Mouse (Mus musculus) C2C12 (cell line): Measurements from ENCODE around the gene Wee1. TPM values are rescaled to one million over a fixed set of nuclear protein-coding genes. Genes with fewer than 3 reads are reported as not detected.
A peak's percentile ranks its signal among the peaks of the same experiment; 100 is the strongest.

Experiments used
- H3K27me3 ChIP-seq: one replicate; pipeline ENCODE4 v1.6.1; 2011; ENCODE audit not compliant: control insufficient read depth, insufficient read depth, insufficient read length
- H3K36me3 ChIP-seq: one replicate; pipeline ENCODE4 v1.6.1; 2011; ENCODE audit not compliant: control insufficient read depth, insufficient read depth
- H3K4me3 ChIP-seq: one replicate; pipeline ENCODE4 v1.5.1; 2011; ENCODE audit warnings: mild to moderate bottlenecking, control low read depth; ENCODE audit not compliant: poor library complexity, insufficient read depth, severe bottlenecking
- H3K79me2 ChIP-seq: one replicate; pipeline ENCODE4 v1.6.1; 2011; ENCODE audit not compliant: control insufficient read depth, insufficient read depth
- H3K79me3 ChIP-seq: one replicate; pipeline ENCODE4 v1.6.1; 2011; ENCODE audit warnings: low read depth, control low read depth
- H3ac ChIP-seq: one replicate; pipeline ENCODE3; 2011; ENCODE audit warnings: low read depth; ENCODE audit not compliant: control insufficient read depth, insufficient read length
- CEBPB ChIP-seq: IDR thresholded peaks from one replicate; pipeline ENCODE4 v1.6.1; 2011; ENCODE audit warnings: low read depth, mild to moderate bottlenecking, control low read depth, moderate library complexity
- CTCF ChIP-seq: IDR thresholded peaks from one replicate; pipeline ENCODE4 v1.5.1; 2011; ENCODE audit not compliant: control insufficient read depth, insufficient read depth, insufficient read length
- FOSL1 ChIP-seq: IDR thresholded peaks from one replicate; pipeline ENCODE4 v1.8.0; 2011; ENCODE audit warnings: mild to moderate bottlenecking, low read length; ENCODE audit not compliant: poor library complexity, insufficient read depth, severe bottlenecking
- MAX ChIP-seq: IDR thresholded peaks from one replicate; pipeline ENCODE4 v1.6.1; 2011; ENCODE audit warnings: mild to moderate bottlenecking, control low read depth
- MYOD1 ChIP-seq: IDR thresholded peaks from one replicate; pipeline ENCODE4 v1.6.1; 2011; ENCODE audit warnings: low read depth; ENCODE audit not compliant: control insufficient read depth, insufficient read length
- MYOG ChIP-seq: IDR thresholded peaks from one replicate; pipeline ENCODE4 v1.6.1; 2011; ENCODE audit not compliant: control insufficient read depth, insufficient read length; ENCODE audit errors: extremely low read depth
- USF1 ChIP-seq: IDR thresholded peaks from one replicate; pipeline ENCODE4 v1.6.1; 2011; ENCODE audit warnings: low read depth, mild to moderate bottlenecking, control low read depth, moderate library complexity
- polyA plus RNA-seq: library from polyadenylated mRNA; unstranded; fragments of >200 nt; fragmentation: generic; extraction: Trizol; gene quantifications from one replicate; pipeline ENCODE4 v1.2.1, GENCODE M21; 2012; ENCODE audit warnings: missing spikeins

The Wee1 gene
- polyA plus RNA-seq, 1 experiment = 15.8 TPM

DNA sequence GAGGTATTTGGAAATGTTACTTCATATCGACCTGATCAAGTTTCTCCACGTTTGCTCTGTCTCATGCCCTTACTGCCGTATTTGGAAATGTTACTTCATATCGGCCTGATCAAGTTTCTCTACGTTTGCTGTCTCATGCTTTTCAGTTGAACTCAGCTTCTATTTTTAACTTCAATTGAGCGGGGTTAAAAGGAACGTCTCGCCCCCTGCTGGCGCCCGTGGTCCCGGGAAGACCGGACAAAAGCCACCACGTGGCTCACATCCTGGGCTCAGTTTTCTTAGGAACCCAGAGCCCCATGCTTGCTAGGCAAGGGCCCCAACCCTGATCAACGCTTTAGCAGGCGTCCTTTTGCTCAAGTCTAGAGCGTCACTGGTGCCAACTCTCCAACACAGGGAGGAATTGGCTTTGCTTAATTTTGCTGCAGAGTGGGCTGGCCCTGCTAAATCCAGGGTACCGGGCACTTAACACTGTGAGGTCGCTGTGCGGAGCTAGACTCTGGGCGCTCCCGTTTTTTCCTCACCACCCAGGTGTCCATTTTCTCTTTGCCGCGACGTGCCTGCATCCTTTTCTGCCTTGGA is 42.3 kb downstream of the Wee1 start:
- Histone ChIP-seq H3K4me3 (peak overlapping the region; percentile 36), H3K79me3 (no peaks in the 10 kb centered on the region), H3ac (peak overlapping the region; percentile 70), H3K27me3 (no peaks in the 10 kb centered on the region), H3K36me3 (no peaks in the 10 kb centered on the region), H3K79me2 (no peaks in the 10 kb centered on the region)
- TF ChIP-seq MAX (peak; percentile 98), MYOG (no peak), FOSL1 (no peak), USF1 (peak; percentile 85), CTCF (peak; percentile 54), MYOD1 (no peak), CEBPB (peak; percentile 80)

DNA sequence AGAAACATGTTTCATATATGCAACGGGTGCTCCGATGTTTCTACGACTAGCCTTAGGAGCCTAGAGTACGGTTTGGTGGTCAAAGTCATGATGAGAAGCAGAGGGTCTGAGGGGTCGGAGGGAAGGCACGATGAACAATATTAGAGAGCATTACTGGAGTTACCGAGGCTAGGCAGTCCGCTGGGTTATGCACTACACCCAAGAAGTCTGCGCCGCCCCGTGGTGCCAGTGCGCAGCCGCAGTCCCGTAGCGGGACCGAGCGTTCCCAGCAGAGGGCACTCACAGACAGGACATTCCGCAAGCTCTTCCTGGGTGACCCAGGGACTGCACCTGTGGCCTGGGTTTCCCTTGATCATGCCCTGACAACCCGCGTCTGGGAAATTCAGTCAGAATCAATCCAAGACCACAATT is 42.9 kb downstream of the Wee1 start:
- Histone ChIP-seq H3ac (peak overlapping the region; percentile 70), H3K79me3 (no peaks in the 10 kb centered on the region), H3K27me3 (no peaks in the 10 kb centered on the region), H3K4me3 (peak overlapping the region; percentile 36), H3K79me2 (no peaks in the 10 kb centered on the region), H3K36me3 (no peaks in the 10 kb centered on the region)
- TF ChIP-seq CTCF (peak; percentile 99), MAX (no peak)

DNA sequence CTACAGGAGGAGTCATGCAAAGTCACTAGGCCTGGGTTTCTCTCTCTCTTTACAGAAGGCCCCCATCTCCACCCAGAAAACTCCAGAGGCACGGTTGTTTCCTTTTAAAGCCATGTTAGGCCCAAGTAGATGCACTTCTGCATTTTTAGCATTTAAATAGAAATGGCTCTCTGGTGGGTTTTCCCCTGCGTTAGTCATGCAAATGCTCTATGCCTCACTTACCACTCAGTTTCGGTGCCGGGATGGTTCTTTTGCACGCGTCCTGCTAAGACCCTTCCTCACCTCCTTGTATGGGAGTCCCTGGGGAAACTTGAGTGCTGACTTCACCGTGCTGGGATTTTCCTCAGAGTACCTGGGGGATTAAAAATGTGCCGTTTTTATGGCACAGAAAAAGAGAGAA is 44.4 kb downstream of the Wee1 start:
- no peak overlapping the region for H3K4me3 ChIP-seq
- no peak overlapping the region for H3ac ChIP-seq
- no peaks in the 10 kb centered on the region for H3K36me3 ChIP-seq
- no peaks in the 10 kb centered on the region for H3K79me2 ChIP-seq
- TF ChIP-seq CTCF = no peak
- TF ChIP-seq MYOG = no peak
- TF ChIP-seq MAX = no peak
- no peak for TF ChIP-seq CEBPB
- TF ChIP-seq USF1 = no peak
- no peak for TF ChIP-seq FOSL1
- no peak for TF ChIP-seq MYOD1
- H3K79me3 ChIP-seq = no peaks in the 10 kb centered on the region
- no peaks in the 10 kb centered on the region for H3K27me3 ChIP-seq

DNA sequence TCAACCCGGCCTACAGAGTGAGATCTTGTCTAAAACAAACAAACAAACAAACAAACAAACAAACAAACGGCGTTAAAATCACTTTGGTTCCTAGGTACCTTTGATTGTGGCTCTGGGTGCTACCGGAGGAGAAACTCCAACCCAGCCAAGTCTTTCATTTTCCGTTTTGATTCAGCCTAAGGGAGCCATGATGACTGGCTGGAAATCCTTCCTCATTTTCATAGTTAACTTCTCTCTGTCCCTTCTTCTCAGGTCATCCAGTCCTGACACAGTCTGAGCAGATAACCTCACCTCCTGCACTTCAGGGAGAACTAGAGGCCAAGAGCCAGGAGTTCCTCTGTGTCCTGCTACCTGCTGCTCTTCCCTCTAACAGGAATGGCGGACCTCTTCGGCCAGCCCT is 57.4 kb downstream of the Wee1 start:
- Histone ChIP-seq H3ac (no peak overlapping the region), H3K27me3 (no peaks in the 10 kb centered on the region), H3K79me2 (no peaks in the 10 kb centered on the region), H3K79me3 (no peaks in the 10 kb centered on the region), H3K36me3 (no peaks in the 10 kb centered on the region), H3K4me3 (no peak overlapping the region)
- no peak for TF ChIP-seq USF1
- no peak for TF ChIP-seq MYOG
- TF ChIP-seq CEBPB = no peak
- TF ChIP-seq MYOD1 = no peak
- no peak for TF ChIP-seq CTCF

DNA sequence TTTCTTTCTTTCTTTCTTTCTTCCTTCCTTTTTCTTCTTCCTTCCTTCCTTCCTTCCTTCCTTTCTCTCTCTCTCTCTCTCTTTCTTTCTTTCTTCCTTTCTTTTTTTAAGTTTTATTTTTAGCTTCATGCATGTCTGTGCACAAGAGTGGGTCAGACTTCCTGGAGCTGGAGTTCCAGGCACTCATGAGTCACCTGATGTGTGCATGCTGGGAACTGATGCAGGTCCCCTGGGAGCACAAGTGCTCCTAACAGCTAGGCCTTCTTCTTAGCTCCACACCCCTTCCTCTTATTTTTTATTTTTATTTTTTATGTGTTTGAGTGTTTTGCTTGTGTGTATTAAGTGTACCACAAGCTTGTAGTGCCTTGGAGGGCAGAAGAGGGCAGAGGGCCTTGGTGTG is 58.8 kb downstream of the Wee1 start:
- Histone ChIP-seq H3K4me3 (no peak overlapping the region), H3K27me3 (no peaks in the 10 kb centered on the region), H3K79me2 (no peaks in the 10 kb centered on the region), H3K36me3 (no peaks in the 10 kb centered on the region), H3ac (no peak overlapping the region), H3K79me3 (no peaks in the 10 kb centered on the region)
- TF ChIP-seq FOSL1 = no peak
- TF ChIP-seq MYOD1 = peak; percentile 18

GRCm38 (mm10) chr7:110181446-110181845 is 59.6 kb downstream of the Wee1 start:
- Histone ChIP-seq H3K36me3 (no peaks in the 10 kb centered on the region), H3K4me3 (no peak overlapping the region)
- TF ChIP-seq MAX = no peak
- TF ChIP-seq CEBPB = no peak
- TF ChIP-seq FOSL1 = no peak
- TF ChIP-seq USF1 = no peak
- TF ChIP-seq MYOD1 = no peak
- TF ChIP-seq CTCF = no peak
- TF ChIP-seq MYOG = no peak

More at GRCm38 (mm10) chr7:110181446-110181845, 59.6 kb downstream of the Wee1 start:
- no peaks in the 10 kb centered on the region for H3K79me2 ChIP-seq
- no peak overlapping the region for H3ac ChIP-seq
- H3K79me3 ChIP-seq = no peaks in the 10 kb centered on the region
- no peaks in the 10 kb centered on the region for H3K27me3 ChIP-seq
